Mouse (Mus musculus) inflammation-experienced regulatory T-cells, adult 6 months (primary cell): Measurements from ENCODE around the gene Cdc42bpb. TPM values are rescaled to one million over a fixed set of nuclear protein-coding genes. Genes with fewer than 3 reads are reported as not detected.

Experiments used
- ATAC-seq: one replicate; pipeline ENCODE4 v1.8.0; 2017
- polyA plus RNA-seq, 3 experiments: library from polyadenylated mRNA; unstranded; fragments of 100-300 nt; shearing (Covaris generic); gene quantifications; one replicate each; pipeline ENCODE4 v1.2.1; 2017

Gene Cdc42bpb
- polyA plus RNA-seq, 3 experiments from 2014 or later, result 0.19 to 1.3 (median 0.67) TPM

GRCm38 (mm10) chr12:111385883-111386641, 8.5 kb upstream of the Cdc42bpb start:
- ATAC-seq, result no peak

GRCm38 (mm10) chr12:111378812-111379211, 1.3 kb upstream of the Cdc42bpb start:
- ATAC-seq, result no peak

- no peak for ATAC-seq
Observed at GRCm38 (mm10) chr12:111377986-111378490, 520 bp upstream of the Cdc42bpb start.

GRCm38 (mm10) chr12:111376826-111377331, 639 bp downstream of the Cdc42bpb start:
- no peak for ATAC-seq

- ATAC-seq, result no peak
Observed at GRCm38 (mm10) chr12:111376053-111376452, 1.5 kb downstream of the Cdc42bpb start.

GRCm38 (mm10) chr12:111375559-111375958, 2.0 kb downstream of the Cdc42bpb start:
- no peak for ATAC-seq

GRCm38 (mm10) chr12:111374727-111375126, 2.8 kb downstream of the Cdc42bpb start:
- ATAC-seq, result no peak

GRCm38 (mm10) chr12:111373411-111373810, 4.1 kb downstream of the Cdc42bpb start:
- no peak for ATAC-seq

GRCm38 (mm10) chr12:111371905-111372304, 5.6 kb downstream of the Cdc42bpb start:
- no peak for ATAC-seq

- no peak for ATAC-seq
Observed at GRCm38 (mm10) chr12:111370249-111370648, 7.3 kb downstream of the Cdc42bpb start.

GRCm38 (mm10) chr12:111367065-111367464, 10.5 kb downstream of the Cdc42bpb start:
- no peak for ATAC-seq

- ATAC-seq, result no peak
Observed at GRCm38 (mm10) chr12:111364234-111364633, 13.3 kb downstream of the Cdc42bpb start.

- ATAC-seq, result no peak
Observed at GRCm38 (mm10) chr12:111361319-111362098, 16.0 kb downstream of the Cdc42bpb start.

GRCm38 (mm10) chr12:111360671-111361070, 16.8 kb downstream of the Cdc42bpb start:
- ATAC-seq, result no peak

- ATAC-seq, result no peak
Observed at GRCm38 (mm10) chr12:111356216-111356615, 21.3 kb downstream of the Cdc42bpb start.

- ATAC-seq, result no peak
Observed at GRCm38 (mm10) chr12:111354142-111354541, 23.4 kb downstream of the Cdc42bpb start.

GRCm38 (mm10) chr12:111353439-111353915, 24.0 kb downstream of the Cdc42bpb start:
- no peak for ATAC-seq

GRCm38 (mm10) chr12:111353008-111353407, 24.5 kb downstream of the Cdc42bpb start:
- ATAC-seq, result no peak

GRCm38 (mm10) chr12:111352520-111352919, 25.0 kb downstream of the Cdc42bpb start:
- ATAC-seq, result no peak

GRCm38 (mm10) chr12:111349540-111350231, 27.8 kb downstream of the Cdc42bpb start:
- ATAC-seq, result no peak

- ATAC-seq, result no peak
Observed at GRCm38 (mm10) chr12:111343956-111344355, 33.6 kb downstream of the Cdc42bpb start.

GRCm38 (mm10) chr12:111340692-111341091, 36.8 kb downstream of the Cdc42bpb start:
- ATAC-seq, result no peak
